Mouse (Mus musculus) heart, embryonic 13.5 days (tissue): ENCODE measurements around the gene 1700012P22Rik. TPM values are rescaled to one million over a fixed set of nuclear protein-coding genes. Genes with fewer than 3 reads are reported as not detected.

ENCODE experiments used
- ATAC-seq: fragments of 200-750 bp; cut with Nextera tagmentation; 2 replicates; pipeline ENCODE4 v1.8.0; 2017; ENCODE audit warnings: moderate TSS enrichment; ENCODE audit not compliant: insufficient number of reproducible peaks, low FRiP score, low TSS enrichment; ENCODE audit errors: extremely low read depth
- H3K27ac ChIP-seq: fragments of 300-500 bp; sonication (generic); replicated peaks from 2 replicates; pipeline ENCODE4 v1.5.1; 2015; ENCODE audit warnings: moderate library complexity, mild to moderate bottlenecking, inconsistent platforms
- H3K27me3 ChIP-seq: fragments of 300-500 bp; sonication (generic); replicated peaks from 2 replicates; pipeline ENCODE4 v1.6.1; 2015; ENCODE audit warnings: mild to moderate bottlenecking, inconsistent platforms
- H3K36me3 ChIP-seq: fragments of 300-500 bp; sonication (generic); 2 replicates; pipeline ENCODE4 v1.6.1; 2015; ENCODE audit warnings: mild to moderate bottlenecking, inconsistent platforms
- H3K4me1 ChIP-seq: fragments of 300-500 bp; sonication (generic); 2 replicates; pipeline ENCODE4 v1.6.1; 2015; ENCODE audit warnings: inconsistent platforms
- H3K4me2 ChIP-seq: fragments of 300-500 bp; sonication (generic); 2 replicates; pipeline ENCODE4 v1.6.1; 2015; ENCODE audit warnings: inconsistent platforms, mild to moderate bottlenecking, moderate library complexity
- H3K4me3 ChIP-seq: fragments of 300-500 bp; sonication (generic); 2 replicates; pipeline ENCODE4 v1.5.1; 2015; ENCODE audit warnings: moderate library complexity, mild to moderate bottlenecking, inconsistent platforms
- H3K9ac ChIP-seq: fragments of 300-500 bp; sonication (generic); 2 replicates; pipeline ENCODE4 v1.6.1; 2015; ENCODE audit warnings: inconsistent platforms, mild to moderate bottlenecking, moderate library complexity
- H3K9me3 ChIP-seq: fragments of 300-500 bp; sonication (generic); 2 replicates; pipeline ENCODE4 v1.6.1; 2016; ENCODE audit warnings: inconsistent platforms
- WGBS: fragments of 180-500 bp; shearing (Covaris S2); methylation state at CpG from one replicate; pipeline ENCODE4 v1.1.7; 2015; ENCODE audit warnings: mixed read lengths; 5-methylcytosine and 5-hydroxymethylcytosine counted together
- polyA plus RNA-seq: library from polyadenylated mRNA; unstranded; fragments of >200 nt; fragmentation: Nextera tagmentation; extraction: Ambion mirVana; gene quantifications from 2 replicates; pipeline ENCODE4 v1.2.1, GENCODE M21; 2015

The 1700012P22Rik gene
- polyA plus RNA-seq, 1 experiment from 2014 or later = not detected

GRCm38 (mm10) chr4:144420644-144421043 is 17.9 kb downstream of the 1700012P22Rik start:
- no peak for ATAC-seq
- Histone ChIP-seq H3K4me1 (no peaks in the 10 kb centered on the region), H3K36me3 (no peaks in the 10 kb centered on the region), H3K4me2 (no peak overlapping the region), H3K27ac (no peak overlapping the region), H3K4me3 (no peak overlapping the region), H3K9ac (no peak overlapping the region), H3K27me3 (no peaks in the 10 kb centered on the region), H3K9me3 (no peaks in the 10 kb centered on the region)

GRCm38 (mm10) chr4:144408290-144408689 is 30.3 kb downstream of the 1700012P22Rik start, which contains the start of gene Pramef12:
Pramef12 (minus strand) TSS chr4:144408464.
- 67% methylated on average over 9 of the region's 9 CpGs for WGBS
- no peak for ATAC-seq
- Histone ChIP-seq H3K4me2 (no peak within 1 kb of the TSS), H3K36me3 (no peaks in the 10 kb centered on the region), H3K27ac (no peak within 1 kb of the TSS), H3K27me3 (no peaks in the 10 kb centered on the region), H3K9me3 (no peaks in the 10 kb centered on the region), H3K4me1 (peaks cover 11% of the 10 kb centered on the region; the same call in 1 of the 2 replicates), H3K4me3 (no peak within 1 kb of the TSS), H3K9ac (no peak within 1 kb of the TSS)

GRCm38 (mm10) chr4:144406261-144406660 is 32.3 kb downstream of the 1700012P22Rik start:
- peaks cover 16% of the 10 kb centered on the region; the same call in 1 of the 2 replicates for H3K4me1 ChIP-seq
- no peaks in the 10 kb centered on the region for H3K9me3 ChIP-seq
- ATAC-seq = no peak
- H3K36me3 ChIP-seq = no peaks in the 10 kb centered on the region
- WGBS = 59% methylated on average over 3 of the region's 3 CpGs
- H3K4me3 ChIP-seq = no peak overlapping the region
- no peaks in the 10 kb centered on the region for H3K27me3 ChIP-seq
- H3K9ac ChIP-seq = no peak overlapping the region
- H3K4me2 ChIP-seq = no peak overlapping the region
- H3K27ac ChIP-seq = no peak overlapping the region

DNA sequence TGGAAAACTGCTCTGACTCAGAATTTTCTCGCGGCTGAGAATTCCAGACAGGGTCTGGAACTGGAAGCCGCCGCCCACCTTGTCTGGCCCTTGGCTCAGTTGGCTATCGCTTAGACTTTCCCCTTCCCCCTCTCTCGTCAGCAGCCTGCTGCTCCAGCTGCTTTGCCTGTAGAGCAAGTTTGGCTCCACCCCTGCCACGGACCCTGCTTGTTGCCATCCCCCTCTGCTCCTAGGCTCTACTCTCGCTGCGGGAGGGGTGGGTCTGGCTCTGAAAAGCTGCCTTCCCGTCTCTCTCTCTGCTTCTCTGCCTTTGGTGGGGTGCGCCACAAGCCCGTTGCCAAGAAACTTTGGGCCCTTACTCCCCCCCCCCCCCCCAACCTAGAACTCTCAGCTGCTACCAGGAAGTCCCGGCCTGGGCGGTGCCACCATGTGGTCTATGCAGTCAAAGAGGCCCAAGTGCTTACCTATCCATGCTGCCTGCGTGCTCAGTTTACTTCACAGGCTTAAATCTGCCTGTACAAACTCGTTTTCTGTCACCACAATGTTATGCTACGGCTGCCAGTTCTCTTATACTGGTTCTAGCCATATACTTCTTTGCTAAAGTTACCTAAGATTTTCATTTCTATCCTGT is 34.0 kb downstream of the 1700012P22Rik start:
- ATAC-seq = peak; percentile 45; the same call in 1 of the 2 replicates
- peaks cover 16% of the 10 kb centered on the region; the same call in 1 of the 2 replicates for H3K4me1 ChIP-seq
- H3K4me3 ChIP-seq = peak overlapping the region; percentile 52
- 4% methylated on average over 17 of the region's 17 CpGs for WGBS
- H3K9ac ChIP-seq = peak overlapping the region; percentile 76
- H3K36me3 ChIP-seq = no peaks in the 10 kb centered on the region
- H3K9me3 ChIP-seq = no peaks in the 10 kb centered on the region
- peak overlapping the region; percentile 70 for H3K27ac ChIP-seq
- no peaks in the 10 kb centered on the region for H3K27me3 ChIP-seq
- peak overlapping the region; percentile 71 for H3K4me2 ChIP-seq

DNA sequence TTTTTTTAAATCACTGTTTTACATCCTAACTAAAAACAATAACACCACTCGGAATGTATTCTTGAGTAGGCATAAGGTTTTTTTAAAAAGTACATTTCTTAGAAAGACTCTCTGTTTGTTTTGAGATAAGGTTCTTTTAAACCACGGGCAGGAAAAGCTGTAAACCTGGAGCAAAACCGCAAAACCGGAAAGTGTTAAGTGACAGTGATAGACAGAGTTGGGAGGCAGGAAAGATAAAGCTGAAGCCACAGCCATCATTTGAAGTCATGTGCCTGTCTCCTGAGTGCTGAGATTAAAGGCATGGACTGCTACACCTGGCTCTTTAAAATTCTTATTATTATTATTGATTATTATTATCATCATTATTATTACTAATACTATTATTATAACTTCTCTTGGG is 35.9 kb downstream of the 1700012P22Rik start:
- Histone ChIP-seq H3K27ac (no peak overlapping the region), H3K27me3 (no peaks in the 10 kb centered on the region), H3K9me3 (no peaks in the 10 kb centered on the region), H3K4me2 (no peak overlapping the region), H3K9ac (no peak overlapping the region), H3K36me3 (no peaks in the 10 kb centered on the region), H3K4me3 (no peak overlapping the region), H3K4me1 (peaks cover 16% of the 10 kb centered on the region; the same call in 1 of the 2 replicates)
- no peak for ATAC-seq
- 16% methylated on average over 4 of the region's 4 CpGs for WGBS

- H3K4me1 ChIP-seq = no peaks in the 10 kb centered on the region
- ATAC-seq = no peak
- H3K9me3 ChIP-seq = no peaks in the 10 kb centered on the region
- no peak overlapping the region for H3K9ac ChIP-seq
- no peak overlapping the region for H3K4me2 ChIP-seq
- H3K27ac ChIP-seq = no peak overlapping the region
- H3K4me3 ChIP-seq = no peak overlapping the region
- no peaks in the 10 kb centered on the region for H3K27me3 ChIP-seq
- 23% methylated on average over 3 of the region's 3 CpGs for WGBS
- no peaks in the 10 kb centered on the region for H3K36me3 ChIP-seq
Observed at GRCm38 (mm10) chr4:144396316-144396715, 42.3 kb downstream of the 1700012P22Rik start.

- H3K4me3 ChIP-seq = no peak within 1 kb of the TSS
- no peak within 1 kb of the TSS for H3K4me2 ChIP-seq
- H3K9ac ChIP-seq = no peak within 1 kb of the TSS
- ATAC-seq = no peak
- H3K27ac ChIP-seq = no peak within 1 kb of the TSS
- H3K4me1 ChIP-seq = no peaks in the 10 kb centered on the region
- no peaks in the 10 kb centered on the region; the same call in 1 of the 2 replicates for H3K9me3 ChIP-seq
- H3K27me3 ChIP-seq = no peaks in the 10 kb centered on the region
- WGBS = 48% methylated on average over 2 of the region's 2 CpGs
- H3K36me3 ChIP-seq = no peaks in the 10 kb centered on the region
Observed at GRCm38 (mm10) chr4:144377911-144378310, 60.7 kb downstream of the 1700012P22Rik start, which contains the start of gene Pramef20. Pramef20 (minus strand) TSS chr4:144377933.

Other genes with a start within 250 kb of the 1700012P22Rik start
- not detected in 2 replicates for gene Oog2, start 248.1 kb downstream of the 1700012P22Rik start, polyA plus RNA-seq
- gene C87977, start 225.5 kb downstream of the 1700012P22Rik start, polyA plus RNA-seq = not detected in 2 replicates
- gene Pramel5, start 158.3 kb downstream of the 1700012P22Rik start, polyA plus RNA-seq = not detected in 2 replicates
- not detected in 2 replicates for gene Gm13128, start 108.5 kb downstream of the 1700012P22Rik start, polyA plus RNA-seq
- gene Gm13119, start 80.8 kb downstream of the 1700012P22Rik start, polyA plus RNA-seq = not detected in 2 replicates
- not detected in 2 replicates for gene Pramef20, start 60.8 kb downstream of the 1700012P22Rik start, polyA plus RNA-seq
- 0.18 and 0.28 TPM in 2 replicates for gene Pramef12, start 30.3 kb downstream of the 1700012P22Rik start, polyA plus RNA-seq
- not detected in 2 replicates for gene Gm9944, start 14.5 kb upstream of the 1700012P22Rik start, polyA plus RNA-seq
- not detected in 2 replicates for gene Aadacl3, start 25.0 kb upstream of the 1700012P22Rik start, polyA plus RNA-seq
- not detected in 2 replicates for gene 9430007A20Rik, start 81.0 kb upstream of the 1700012P22Rik start, polyA plus RNA-seq
- gene Gm13124, start 126.4 kb upstream of the 1700012P22Rik start, polyA plus RNA-seq = not detected in 2 replicates
- not detected in 2 replicates for gene Aadacl4, start 174.9 kb upstream of the 1700012P22Rik start, polyA plus RNA-seq
- gene Gm436, start 247.6 kb upstream of the 1700012P22Rik start, polyA plus RNA-seq = not detected in 2 replicates